Mouse (Mus musculus) kidney, embryonic 16.5 days (tissue): ENCODE data around the gene Syce1l. TPM values are rescaled to one million over a fixed set of nuclear protein-coding genes. Genes with fewer than 3 reads are reported as not detected.

Experiments
- ATAC-seq: fragments of 200-750 bp; cut with Nextera tagmentation; 2 replicates; pipeline ENCODE4 v1.8.0; 2017; ENCODE audit warnings: moderate TSS enrichment; ENCODE audit not compliant: low FRiP score, low TSS enrichment
- H3K27ac ChIP-seq: fragments of 300-500 bp; sonication (generic); 2 replicates; pipeline ENCODE4 v1.5.1; 2014; ENCODE audit warnings: low read length
- H3K27me3 ChIP-seq: fragments of 300-500 bp; sonication (generic); 2 replicates; pipeline ENCODE4 v1.6.1; 2014; ENCODE audit warnings: low read length, control low read depth, mixed read lengths; ENCODE audit not compliant: insufficient read depth
- H3K36me3 ChIP-seq: fragments of 300-500 bp; sonication (generic); 2 replicates; pipeline ENCODE4 v1.6.1; 2014; ENCODE audit warnings: low read length, control low read depth, mixed read lengths; ENCODE audit not compliant: insufficient read depth
- H3K4me1 ChIP-seq: fragments of 300-500 bp; sonication (generic); 2 replicates; pipeline ENCODE4 v1.6.1; 2014; ENCODE audit warnings: low read length, control low read depth, mixed read lengths; ENCODE audit not compliant: insufficient read depth
- H3K4me2 ChIP-seq: fragments of 300-500 bp; sonication (generic); replicated peaks from 2 replicates; pipeline ENCODE4 v1.6.1; 2014; ENCODE audit warnings: low read depth, low read length
- H3K4me3 ChIP-seq: fragments of 300-500 bp; sonication (generic); 2 replicates; pipeline ENCODE4 v1.5.1; 2014; ENCODE audit warnings: mild to moderate bottlenecking, low read length
- H3K9ac ChIP-seq: fragments of 300-500 bp; sonication (generic); replicated peaks from 2 replicates; pipeline ENCODE4 v1.6.1; 2014; ENCODE audit warnings: low read length
- H3K9me3 ChIP-seq: fragments of 300-500 bp; sonication (generic); 2 replicates; pipeline ENCODE4 v1.6.1; 2016; ENCODE audit warnings: low read length, control low read depth
- WGBS: fragments of 180-500 bp; shearing (Covaris S2); extraction: QIAGEN DNeasy Blood & Tissue Kit; methylation state at CpG from one replicate; pipeline ENCODE4 v1.1.7; 2014; 5-methylcytosine and 5-hydroxymethylcytosine counted together
- polyA plus RNA-seq: library from polyadenylated mRNA; unstranded; fragments of >200 nt; fragmentation: Nextera tagmentation; extraction: Ambion mirVana; gene quantifications from 2 replicates; pipeline ENCODE4 v1.2.1, GENCODE M21; 2015

The Syce1l gene
- polyA plus RNA-seq = not detected in 2 replicates

- H3K27me3 ChIP-seq = no peaks in the 10 kb centered on the region
- no peak within 1 kb of the TSS for H3K4me2 ChIP-seq
- H3K36me3 ChIP-seq = peaks cover 42% of the 10 kb centered on the region
- no peaks in the 10 kb centered on the region for H3K9me3 ChIP-seq
- no peak within 1 kb of the TSS for H3K9ac ChIP-seq
- 94% methylated on average over 16 of the region's 16 CpGs for WGBS
- no peak for ATAC-seq
- H3K27ac ChIP-seq = no peak within 1 kb of the TSS
- H3K4me1 ChIP-seq = no peaks in the 10 kb centered on the region
- no peak within 1 kb of the TSS for H3K4me3 ChIP-seq
Measured at GRCm38 (mm10) chr8:113642926-113643325, at the start of gene Syce1l. TSS of gene Syce1l (plus strand) at chr8:113643213.

- Histone ChIP-seq H3K9ac (no peak overlapping the region), H3K4me2 (no peak overlapping the region), H3K9me3 (no peaks in the 10 kb centered on the region), H3K36me3 (no peaks in the 10 kb centered on the region), H3K4me1 (no peaks in the 10 kb centered on the region), H3K4me3 (no peak overlapping the region), H3K27me3 (no peaks in the 10 kb centered on the region), H3K27ac (no peak overlapping the region)
- 53% methylated on average over 3 of the region's 3 CpGs for WGBS
- ATAC-seq = no peak
Measured at GRCm38 (mm10) chr8:113598401-113598800, 44.6 kb upstream of the Syce1l start.

GRCm38 (mm10) chr8:113632634-113633033 lies 10.4 kb upstream of the Syce1l start:
- no peak overlapping the region for H3K4me3 ChIP-seq
- no peaks in the 10 kb centered on the region for H3K27me3 ChIP-seq
- 0 out of 2 replicates have a peak, but pooled peaks cover under 1% of the 10 kb centered on the region for H3K36me3 ChIP-seq
- no peak overlapping the region for H3K4me2 ChIP-seq
- H3K9me3 ChIP-seq = no peaks in the 10 kb centered on the region
- H3K27ac ChIP-seq = no peak overlapping the region
- H3K9ac ChIP-seq = no peak overlapping the region
- peaks cover 15% of the 10 kb centered on the region for H3K4me1 ChIP-seq
- ATAC-seq = no peak
- WGBS = 4% methylated on average over 3 of the region's 3 CpGs

- Histone ChIP-seq H3K9ac (peak overlapping the region; percentile 59; the same call in 1 of the 2 replicates), H3K36me3 (peaks cover 14% of the 10 kb centered on the region), H3K4me1 (peaks cover 15% of the 10 kb centered on the region), H3K9me3 (no peaks in the 10 kb centered on the region), H3K27ac (no peak overlapping the region), H3K4me3 (peak overlapping the region; percentile 64), H3K4me2 (peak overlapping the region; percentile 59), H3K27me3 (no peaks in the 10 kb centered on the region)
- 30% methylated on average over 12 of the region's 12 CpGs for WGBS
- ATAC-seq = no peak
Measured at GRCm38 (mm10) chr8:113634161-113634560, 8.9 kb upstream of the Syce1l start.

- Histone ChIP-seq H3K27me3 (no peaks in the 10 kb centered on the region), H3K9ac (peak within 1 kb of the TSS; percentile 77), H3K4me2 (peak within 1 kb of the TSS; percentile 95), H3K4me3 (peak within 1 kb of the TSS; percentile 64), H3K9me3 (no peaks in the 10 kb centered on the region), H3K27ac (peak within 1 kb of the TSS; percentile 92), H3K36me3 (peaks cover 22% of the 10 kb centered on the region), H3K4me1 (peaks cover 15% of the 10 kb centered on the region)
- peak; percentile 99 for ATAC-seq
- WGBS = under 1% methylated on average over 42 of the region's 42 CpGs
Measured at GRCm38 (mm10) chr8:113634670-113635591, 8.1 kb upstream of the Syce1l start, which contains the start of gene Mon1b. TSS of gene Mon1b (plus strand) at chr8:113635587.

GRCm38 (mm10) chr8:113635592-113636279 lies 7.3 kb upstream of the Syce1l start:
- Histone ChIP-seq H3K9ac (peak overlapping the region; percentile 77), H3K4me1 (peaks cover 15% of the 10 kb centered on the region), H3K27ac (peak overlapping the region; percentile 92), H3K36me3 (peaks cover 24% of the 10 kb centered on the region), H3K4me3 (peak overlapping the region; percentile 64), H3K9me3 (no peaks in the 10 kb centered on the region), H3K4me2 (peak overlapping the region; percentile 95), H3K27me3 (no peaks in the 10 kb centered on the region)
- under 1% methylated on average over 44 of the region's 44 CpGs for WGBS
- ATAC-seq = peak; percentile 81

- H3K4me3 ChIP-seq = peak overlapping the region; percentile 64
- H3K9ac ChIP-seq = peak overlapping the region; percentile 77
- peaks cover 15% of the 10 kb centered on the region for H3K4me1 ChIP-seq
- H3K27ac ChIP-seq = no peak overlapping the region
- 38% methylated on average over 5 of the region's 5 CpGs for WGBS
- no peak for ATAC-seq
- peak overlapping the region; percentile 95 for H3K4me2 ChIP-seq
- H3K27me3 ChIP-seq = no peaks in the 10 kb centered on the region
- H3K36me3 ChIP-seq = peaks cover 25% of the 10 kb centered on the region
- H3K9me3 ChIP-seq = no peaks in the 10 kb centered on the region
Measured at GRCm38 (mm10) chr8:113636280-113636628, 6.8 kb upstream of the Syce1l start.

- WGBS = 87% methylated on average over 8 of the region's 8 CpGs
- Histone ChIP-seq H3K36me3 (peaks cover 45% of the 10 kb centered on the region), H3K27me3 (no peaks in the 10 kb centered on the region), H3K27ac (no peak overlapping the region), H3K9me3 (no peaks in the 10 kb centered on the region), H3K4me1 (peaks cover 8% of the 10 kb centered on the region), H3K4me2 (no peak overlapping the region), H3K9ac (no peak overlapping the region), H3K4me3 (no peak overlapping the region)
- ATAC-seq = no peak
Measured at GRCm38 (mm10) chr8:113640357-113640756, 2.7 kb upstream of the Syce1l start.

- Histone ChIP-seq H3K27me3 (no peaks in the 10 kb centered on the region), H3K4me3 (no peak overlapping the region), H3K4me1 (no peaks in the 10 kb centered on the region), H3K36me3 (peaks cover 35% of the 10 kb centered on the region), H3K27ac (no peak overlapping the region), H3K9ac (no peak overlapping the region), H3K4me2 (no peak overlapping the region), H3K9me3 (no peaks in the 10 kb centered on the region)
- ATAC-seq = no peak
- WGBS = 76% methylated on average over 8 of the region's 8 CpGs
Measured at GRCm38 (mm10) chr8:113643479-113644210, 632 bp downstream of the Syce1l start.
